Mouse (Mus musculus): Measurements from ENCODE around the gene Defa31. TPM values are rescaled to one million over a fixed set of nuclear protein-coding genes. Genes with fewer than 3 reads are reported as not detected.
"Not testable (repeated sequence)": the region's sequence is repeated elsewhere in the genome, so short reads cannot be mapped to it uniquely, and the experiment has no call there.

Defa31 gene
- polyA plus RNA-seq (2014; fragmentation: Nextera tagmentation; extraction: Ambion mirVana): not detected in 2 replicates

DNA sequence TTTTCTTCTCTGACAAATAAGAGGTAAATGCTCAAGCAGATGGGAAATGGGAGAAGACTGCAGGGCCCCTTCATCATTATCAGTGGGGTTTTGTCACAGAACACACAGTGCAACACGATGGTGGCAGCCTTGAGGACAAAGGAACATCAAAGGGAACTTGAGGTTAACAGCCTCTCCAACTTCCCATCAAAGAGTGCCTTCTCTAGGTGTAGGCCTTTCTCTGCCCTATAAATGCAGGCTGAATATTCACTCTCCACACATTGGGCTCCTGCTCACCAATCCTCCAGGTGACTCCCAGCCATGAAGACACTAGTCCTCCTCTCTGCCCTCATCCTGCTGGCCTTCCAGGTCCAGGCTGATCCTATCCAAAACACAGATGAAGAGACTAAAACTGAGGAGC is at the start of gene Defa31:
TSS of gene Defa31 (plus strand) at position 301 of the 400 bp plus-strand sequence.
- not testable (repeated sequence) for H3K9me3 ChIP-seq (ENCODE audit: control insufficient read depth, low read length); DNase-seq (ENCODE audit: low spot score); H3K4me3 ChIP-seq (ENCODE audit: low read depth, low read length); H3K27ac ChIP-seq (ENCODE audit: low read depth, low read length); H3K4me2 ChIP-seq; ATAC-seq (replicated peaks; ENCODE audit: low FRiP score); H3K4me1 ChIP-seq (replicated peaks; ENCODE audit: control insufficient read depth, insufficient read depth, low read length); H3K27me3 ChIP-seq (replicated peaks; ENCODE audit: control insufficient read depth, insufficient read depth, low read length); H3K9ac ChIP-seq (ENCODE audit: low read depth, low read length); H3K36me3 ChIP-seq (ENCODE audit: control insufficient read depth, insufficient read depth, low read length)
- WGBS: no CpG with 5 or more reads among the region's 1 CpGs

DNA sequence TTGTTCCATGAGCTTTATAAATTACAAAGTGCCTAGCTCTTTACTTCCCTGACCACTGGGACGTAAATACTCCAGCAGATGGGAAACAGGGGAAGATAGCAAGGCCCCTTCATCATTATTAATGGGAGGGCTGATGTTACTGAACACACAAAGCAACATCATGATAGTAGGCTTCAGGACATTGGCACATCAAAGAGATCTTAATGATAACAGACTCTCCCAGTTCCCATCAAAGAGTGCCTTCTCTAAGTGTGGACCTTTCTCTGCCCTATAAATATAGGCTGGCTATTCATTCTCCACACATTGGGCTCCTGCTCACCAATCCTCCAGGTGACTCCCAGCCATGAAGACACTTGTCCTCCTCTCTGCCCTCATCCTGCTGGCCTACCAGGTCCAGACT is 29.4 kb upstream of the Defa31 start, which contains the start of gene Defa22:
TSS of gene Defa22 (plus strand) at position 301 of the 400 bp plus-strand sequence.
- not testable (repeated sequence) for H3K4me3 ChIP-seq (ENCODE audit: low read depth, low read length); ATAC-seq (replicated peaks; ENCODE audit: low FRiP score); H3K27ac ChIP-seq (ENCODE audit: low read depth, low read length); DNase-seq (ENCODE audit: low spot score); H3K4me1 ChIP-seq (replicated peaks; ENCODE audit: control insufficient read depth, insufficient read depth, low read length); H3K36me3 ChIP-seq (ENCODE audit: control insufficient read depth, insufficient read depth, low read length); H3K27me3 ChIP-seq (replicated peaks; ENCODE audit: control insufficient read depth, insufficient read depth, low read length); H3K4me2 ChIP-seq; H3K9ac ChIP-seq (ENCODE audit: low read depth, low read length); H3K9me3 ChIP-seq (ENCODE audit: control insufficient read depth, low read length)
- no CpG with 5 or more reads among the region's 1 CpGs for WGBS

DNA sequence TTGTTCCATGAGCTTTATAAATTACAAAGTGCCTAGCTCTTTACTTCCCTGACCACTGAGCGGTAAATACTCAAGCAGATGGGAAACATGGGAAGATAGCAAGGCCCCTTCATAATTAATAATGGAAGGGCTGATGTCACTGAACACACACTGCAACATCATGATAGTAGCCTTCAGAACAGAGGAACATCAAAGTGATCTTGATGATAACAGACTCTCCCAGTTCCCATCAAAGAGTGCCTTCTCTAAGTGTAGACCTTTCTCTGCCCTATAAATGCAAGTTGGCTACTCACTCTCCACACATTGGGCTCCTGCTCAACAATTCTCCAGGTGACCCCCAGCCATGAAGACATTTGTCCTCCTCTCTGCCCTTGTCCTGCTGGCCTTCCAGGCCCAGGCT is 9.8 kb downstream of the Defa31 start, which contains the start of gene Gm15293:
TSS of gene Gm15293 (plus strand) at position 301 of the 400 bp plus-strand sequence.
- no CpG with 5 or more reads among the region's 1 CpGs for WGBS
- not testable (repeated sequence) for H3K9me3 ChIP-seq (ENCODE audit: control insufficient read depth, low read length); H3K4me3 ChIP-seq (ENCODE audit: low read depth, low read length); H3K9ac ChIP-seq (ENCODE audit: low read depth, low read length); H3K4me2 ChIP-seq; H3K4me1 ChIP-seq (replicated peaks; ENCODE audit: control insufficient read depth, insufficient read depth, low read length); H3K27me3 ChIP-seq (replicated peaks; ENCODE audit: control insufficient read depth, insufficient read depth, low read length); DNase-seq (ENCODE audit: low spot score); H3K27ac ChIP-seq (ENCODE audit: low read depth, low read length); ATAC-seq (replicated peaks; ENCODE audit: low FRiP score); H3K36me3 ChIP-seq (ENCODE audit: control insufficient read depth, insufficient read depth, low read length)

Other genes with a start within 250 kb of the Defa31 start
- not detected in 2 replicates for gene AY761185, start 246.9 kb upstream of the Defa31 start, polyA plus RNA-seq (2014; fragmentation: Nextera tagmentation; extraction: Ambion mirVana)
- not detected in 2 replicates for gene Defa21, start 166.1 kb upstream of the Defa31 start, polyA plus RNA-seq (2014; fragmentation: Nextera tagmentation; extraction: Ambion mirVana)
- not detected in 2 replicates for gene Defa23, start 136.6 kb upstream of the Defa31 start, polyA plus RNA-seq (2014; fragmentation: Nextera tagmentation; extraction: Ambion mirVana)
- not detected in 2 replicates for gene Defa35, start 126.6 kb upstream of the Defa31 start, polyA plus RNA-seq (2014; fragmentation: Nextera tagmentation; extraction: Ambion mirVana)
- gene Defa25, start 107.2 kb upstream of the Defa31 start, polyA plus RNA-seq (2014; fragmentation: Nextera tagmentation; extraction: Ambion mirVana): not detected in 2 replicates
- gene Gm14851, start 95.6 kb upstream of the Defa31 start, polyA plus RNA-seq (2014; fragmentation: Nextera tagmentation; extraction: Ambion mirVana): not detected in 2 replicates
- gene Defa30, start 57.0 kb upstream of the Defa31 start, polyA plus RNA-seq (2014; fragmentation: Nextera tagmentation; extraction: Ambion mirVana): not detected in 2 replicates
- gene Defa22, start 29.3 kb upstream of the Defa31 start, polyA plus RNA-seq (2014; fragmentation: Nextera tagmentation; extraction: Ambion mirVana): not detected in 2 replicates
- not detected in 2 replicates for gene Gm15293, start 9.9 kb downstream of the Defa31 start, polyA plus RNA-seq (2014; fragmentation: Nextera tagmentation; extraction: Ambion mirVana)
- not detected in 2 replicates for gene Gm15292, start 58.1 kb downstream of the Defa31 start, polyA plus RNA-seq (2014; fragmentation: Nextera tagmentation; extraction: Ambion mirVana)
- not detected in 2 replicates for gene Defa27, start 123.9 kb downstream of the Defa31 start, polyA plus RNA-seq (2014; fragmentation: Nextera tagmentation; extraction: Ambion mirVana)
- gene Defa29, start 135.4 kb downstream of the Defa31 start, polyA plus RNA-seq (2014; fragmentation: Nextera tagmentation; extraction: Ambion mirVana): not detected in 2 replicates
- not detected in 2 replicates for gene Defa2, start 186.9 kb downstream of the Defa31 start, polyA plus RNA-seq (2014; fragmentation: Nextera tagmentation; extraction: Ambion mirVana)
- not detected in 2 replicates for gene Defa33, start 200.2 kb downstream of the Defa31 start, polyA plus RNA-seq (2014; fragmentation: Nextera tagmentation; extraction: Ambion mirVana)
- gene Defa36, start 235.8 kb downstream of the Defa31 start, polyA plus RNA-seq (2014; fragmentation: Nextera tagmentation; extraction: Ambion mirVana): not detected in 2 replicates